Mouse (Mus musculus) forebrain, embryonic 11.5 days (tissue): ENCODE results near the gene Klk1b9. TPM values are rescaled to one million over a fixed set of nuclear protein-coding genes. Genes with fewer than 3 reads are reported as not detected.
"Not testable (repeated sequence)": the region's sequence is repeated elsewhere in the genome, so short reads cannot be mapped to it uniquely, and the experiment has no call there.

Experiments used
- ATAC-seq: fragments of 200-750 bp; cut with Nextera tagmentation; replicated peaks from 2 replicates; pipeline ENCODE4 v1.8.0; 2017; ENCODE audit warnings: moderate TSS enrichment; ENCODE audit not compliant: low FRiP score
- DNase-seq: peaks from one replicate; pipeline ENCODE4 v3.0.0-alpha.2; 2017; ENCODE audit warnings: low spot score
- H3K27ac ChIP-seq: fragments of 300-500 bp; sonication (generic); 2 replicates; pipeline ENCODE4 v1.5.1; 2014; ENCODE audit warnings: low read depth, low read length
- H3K27me3 ChIP-seq: fragments of 300-500 bp; sonication (generic); 2 replicates; pipeline ENCODE4 v1.6.1; 2014; ENCODE audit warnings: mild to moderate bottlenecking, low read length, mixed read lengths; ENCODE audit not compliant: control insufficient read depth, insufficient read depth
- H3K36me3 ChIP-seq: fragments of 300-500 bp; sonication (generic); 2 replicates; pipeline ENCODE4 v1.6.1; 2014; ENCODE audit warnings: mild to moderate bottlenecking, low read length, moderate library complexity, mixed read lengths; ENCODE audit not compliant: control insufficient read depth, insufficient read depth
- H3K4me1 ChIP-seq: fragments of 300-500 bp; sonication (generic); replicated peaks from 2 replicates; pipeline ENCODE4 v1.6.1; 2014; ENCODE audit warnings: low read length, mixed read lengths; ENCODE audit not compliant: control insufficient read depth, insufficient read depth
- H3K4me2 ChIP-seq: fragments of 300-500 bp; sonication (generic); 2 replicates; pipeline ENCODE4 v1.6.1; 2014; ENCODE audit warnings: low read depth, mild to moderate bottlenecking, low read length, moderate library complexity, mixed read lengths; ENCODE audit not compliant: severe bottlenecking
- H3K4me3 ChIP-seq: fragments of 300-500 bp; sonication (generic); 2 replicates; pipeline ENCODE4 v1.5.1; 2014; ENCODE audit warnings: low read depth, low read length
- H3K9ac ChIP-seq: fragments of 300-500 bp; sonication (generic); 2 replicates; pipeline ENCODE4 v1.6.1; 2014; ENCODE audit warnings: low read length
- H3K9me3 ChIP-seq: fragments of 300-500 bp; sonication (generic); 2 replicates; pipeline ENCODE4 v1.6.1; 2016; ENCODE audit warnings: low read length, mixed read lengths; ENCODE audit not compliant: control insufficient read depth
- WGBS: fragments of 180-500 bp; shearing (Covaris S2); extraction: QIAGEN DNeasy Blood & Tissue Kit; methylation state at CpG from one replicate; pipeline ENCODE4 v1.1.7; 2014; 5-methylcytosine and 5-hydroxymethylcytosine counted together
- polyA plus RNA-seq: library from polyadenylated mRNA; unstranded; fragments of >200 nt; fragmentation: Nextera tagmentation; extraction: Ambion mirVana; gene quantifications from 2 replicates; pipeline ENCODE4 v1.2.1, GENCODE M21; 2014

The Klk1b9 gene
- polyA plus RNA-seq, 1 experiment from 2014 or later: not detected

DNA sequence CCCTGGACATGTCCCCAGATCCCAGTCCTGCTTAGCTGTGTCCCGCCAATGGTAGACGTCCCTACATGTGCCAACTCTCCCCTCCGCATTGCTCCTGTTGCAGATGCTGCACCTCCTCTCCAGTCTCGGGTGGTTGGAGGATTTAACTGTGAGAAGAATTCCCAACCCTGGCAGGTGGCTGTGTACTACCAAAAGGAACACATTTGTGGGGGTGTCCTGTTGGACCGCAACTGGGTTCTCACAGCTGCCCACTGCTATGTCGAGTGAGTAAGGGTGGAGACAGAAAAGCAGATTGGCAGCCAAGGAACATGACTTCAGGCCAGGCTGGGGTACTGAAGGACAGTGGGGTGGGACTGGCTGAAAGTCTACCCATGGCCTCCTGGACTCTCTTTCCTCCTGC lies 38.8 kb downstream of the Klk1b9 start:
- not testable (repeated sequence) for H3K36me3 ChIP-seq, DNase-seq, H3K9me3 ChIP-seq, ATAC-seq, H3K4me3 ChIP-seq, H3K27me3 ChIP-seq, H3K9ac ChIP-seq, H3K27ac ChIP-seq, H3K4me1 ChIP-seq, H3K4me2 ChIP-seq
- WGBS: 81% methylated on average over 6 of the region's 6 CpGs

DNA sequence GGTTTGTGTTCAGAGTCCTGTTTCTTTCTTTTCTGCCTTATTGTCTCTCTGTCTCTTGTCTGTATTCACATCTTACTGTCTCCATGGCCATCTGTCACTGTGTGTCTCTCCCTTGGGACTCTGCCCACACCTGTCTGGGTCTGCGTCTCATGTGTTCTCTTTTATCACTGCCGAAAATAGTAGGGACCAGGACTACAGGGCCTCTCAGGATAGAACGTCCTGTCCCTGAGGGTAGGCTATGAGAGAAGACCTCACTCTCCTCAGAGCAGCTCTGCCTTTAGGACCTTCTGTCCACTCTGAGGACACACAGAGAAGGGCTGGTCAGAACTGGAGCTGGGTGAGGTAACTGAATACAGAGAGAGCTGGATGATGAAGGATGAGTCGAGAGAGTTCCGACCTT lies 39.2 kb downstream of the Klk1b9 start:
- DNase-seq (no peak), ATAC-seq (no peak)
- no peaks in the 10 kb centered on the region for H3K4me1 ChIP-seq
- no peaks in the 10 kb centered on the region for H3K36me3 ChIP-seq
- no peak overlapping the region for H3K4me3 ChIP-seq
- WGBS: 84% methylated on average over 5 of the region's 5 CpGs
- H3K27me3 ChIP-seq: no peaks in the 10 kb centered on the region
- no peak overlapping the region for H3K4me2 ChIP-seq
- H3K9ac ChIP-seq: no peak overlapping the region
- H3K9me3 ChIP-seq: no peaks in the 10 kb centered on the region
- no peak overlapping the region for H3K27ac ChIP-seq

Other genes with a start within 250 kb of the Klk1b9 start
- not detected in 2 replicates for gene Klk12, start 207.2 kb upstream of the Klk1b9 start, polyA plus RNA-seq
- not detected in 2 replicates for gene Klk11, start 201.5 kb upstream of the Klk1b9 start, polyA plus RNA-seq
- gene Klk10, start 195.0 kb upstream of the Klk1b9 start, polyA plus RNA-seq: 0.17 and 0.20 TPM in 2 replicates
- gene Klk9, start 184.2 kb upstream of the Klk1b9 start, polyA plus RNA-seq: not detected in 2 replicates
- 9.1 and 12.1 TPM in 2 replicates for gene Klk8, start 178.5 kb upstream of the Klk1b9 start, polyA plus RNA-seq
- gene Klk7, start 164.8 kb upstream of the Klk1b9 start, polyA plus RNA-seq: not detected in 2 replicates
- not detected in 2 replicates for gene Klk6, start 151.6 kb upstream of the Klk1b9 start, polyA plus RNA-seq
- gene Klk5, start 134.1 kb upstream of the Klk1b9 start, polyA plus RNA-seq: 0.31 and 0.51 TPM in 2 replicates
- gene Klk4, start 94.9 kb upstream of the Klk1b9 start, polyA plus RNA-seq: not detected in 2 replicates
- gene Klk15, start 42.3 kb upstream of the Klk1b9 start, polyA plus RNA-seq: not detected in 2 replicates
- not detected in 2 replicates for gene Klk1b8, start 25.4 kb upstream of the Klk1b9 start, polyA plus RNA-seq
- not detected in 2 replicates for gene Klk1b1, start 9.3 kb upstream of the Klk1b9 start, polyA plus RNA-seq
- gene Klk1b11, start 19.8 kb downstream of the Klk1b9 start, polyA plus RNA-seq: not detected in 2 replicates
- not detected in 2 replicates for gene Klk1b26, start 36.1 kb downstream of the Klk1b9 start, polyA plus RNA-seq
- not detected in 2 replicates for gene Klk1b27, start 76.2 kb downstream of the Klk1b9 start, polyA plus RNA-seq
- not detected in 2 replicates for gene Klk1b21, start 126.3 kb downstream of the Klk1b9 start, polyA plus RNA-seq
- gene Klk1b22, start 136.6 kb downstream of the Klk1b9 start, polyA plus RNA-seq: not detected in 2 replicates
- gene Klk1b16, start 160.7 kb downstream of the Klk1b9 start, polyA plus RNA-seq: not detected in 2 replicates
- gene Klk1b24, start 212.2 kb downstream of the Klk1b9 start, polyA plus RNA-seq: not detected in 2 replicates
- not detected in 2 replicates for gene Klk1b3, start 222.1 kb downstream of the Klk1b9 start, polyA plus RNA-seq
- not detected in 2 replicates for gene Klk1b4, start 231.4 kb downstream of the Klk1b9 start, polyA plus RNA-seq
- not detected in 2 replicates for gene Klk1b5, start 239.9 kb downstream of the Klk1b9 start, polyA plus RNA-seq
- not detected in 2 replicates for gene Klk1, start 249.3 kb downstream of the Klk1b9 start, polyA plus RNA-seq